Mouse (Mus musculus) hindbrain, embryonic 15.5 days (tissue): ENCODE results near the gene Tbkbp1. TPM values are rescaled to one million over a fixed set of nuclear protein-coding genes. Genes with fewer than 3 reads are reported as not detected.
A peak's percentile ranks its signal among the peaks of the same experiment; 100 is the strongest.

Experiments
- ATAC-seq: fragments of 200-750 bp; cut with Nextera tagmentation; 2 replicates; pipeline ENCODE4 v1.8.0; 2017; ENCODE audit warnings: low read depth, moderate number of reproducible peaks, moderate TSS enrichment; ENCODE audit not compliant: low FRiP score
- H3K27ac ChIP-seq: fragments of 300-500 bp; sonication (generic); replicated peaks from 2 replicates; pipeline ENCODE4 v1.5.1; 2015; ENCODE audit warnings: mild to moderate bottlenecking, inconsistent platforms
- H3K27me3 ChIP-seq: fragments of 300-500 bp; sonication (generic); 2 replicates; pipeline ENCODE4 v1.6.1; 2015; ENCODE audit warnings: control low read depth, inconsistent platforms
- H3K36me3 ChIP-seq: fragments of 300-500 bp; sonication (generic); 2 replicates; pipeline ENCODE4 v1.6.1; 2015; ENCODE audit warnings: control low read depth, inconsistent platforms
- H3K4me1 ChIP-seq: fragments of 300-500 bp; sonication (generic); replicated peaks from 2 replicates; pipeline ENCODE4 v1.6.1; 2015; ENCODE audit warnings: control low read depth, inconsistent platforms
- H3K4me2 ChIP-seq: fragments of 300-500 bp; sonication (generic); 2 replicates; pipeline ENCODE4 v1.6.1; 2015; ENCODE audit warnings: moderate library complexity, mild to moderate bottlenecking, inconsistent platforms
- H3K4me3 ChIP-seq: fragments of 300-500 bp; sonication (generic); 2 replicates; pipeline ENCODE4 v1.5.1; 2015; ENCODE audit warnings: mild to moderate bottlenecking, inconsistent platforms
- H3K9ac ChIP-seq: fragments of 300-500 bp; sonication (generic); 2 replicates; pipeline ENCODE4 v1.6.1; 2015; ENCODE audit warnings: inconsistent platforms
- H3K9me3 ChIP-seq: fragments of 300-500 bp; sonication (generic); 2 replicates; pipeline ENCODE4 v1.6.1; 2016; ENCODE audit warnings: control low read depth, inconsistent platforms
- WGBS: fragments of 180-500 bp; shearing (Covaris S2); methylation state at CpG from one replicate; pipeline ENCODE4 v1.1.7; 2015; 5-methylcytosine and 5-hydroxymethylcytosine counted together
- polyA plus RNA-seq: library from polyadenylated mRNA; unstranded; fragments of >200 nt; fragmentation: Nextera tagmentation; extraction: Ambion mirVana; gene quantifications from 2 replicates; pipeline ENCODE4 v1.2.1, GENCODE M21; 2015

The Tbkbp1 gene
- polyA plus RNA-seq, 1 experiment from 2014 or later = 11.1 TPM

DNA sequence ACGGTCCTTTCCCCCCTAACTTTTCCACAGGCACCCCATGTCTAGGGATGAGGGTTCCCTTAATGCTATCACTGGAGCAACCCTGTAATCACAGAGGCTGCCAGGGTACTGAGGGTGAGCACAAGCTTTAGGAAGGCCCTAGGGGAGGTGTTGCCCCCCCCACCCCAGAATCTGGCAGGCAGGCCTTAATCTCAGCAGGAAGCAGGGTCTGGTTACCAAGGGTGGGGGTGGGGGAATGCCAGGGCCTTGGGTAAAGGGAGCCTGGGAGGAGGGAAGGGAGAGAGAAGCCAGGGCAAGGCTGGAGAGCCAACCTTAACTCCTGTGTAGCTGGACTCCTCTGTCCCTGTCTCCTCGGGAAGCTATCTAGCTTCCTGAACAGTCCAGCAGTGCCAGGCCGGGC lies 30.7 kb downstream of the Tbkbp1 start:
- Histone ChIP-seq H3K4me2 (no peak overlapping the region), H3K9me3 (no peaks in the 10 kb centered on the region), H3K9ac (no peak overlapping the region), H3K27ac (no peak overlapping the region), H3K27me3 (peaks cover 25% of the 10 kb centered on the region), H3K36me3 (no peaks in the 10 kb centered on the region), H3K4me1 (0 out of 2 replicates have a peak, but pooled peaks cover 3% of the 10 kb centered on the region), H3K4me3 (no peak overlapping the region)
- WGBS = 62% methylated on average over 3 of the region's 3 CpGs
- ATAC-seq = no peak

DNA sequence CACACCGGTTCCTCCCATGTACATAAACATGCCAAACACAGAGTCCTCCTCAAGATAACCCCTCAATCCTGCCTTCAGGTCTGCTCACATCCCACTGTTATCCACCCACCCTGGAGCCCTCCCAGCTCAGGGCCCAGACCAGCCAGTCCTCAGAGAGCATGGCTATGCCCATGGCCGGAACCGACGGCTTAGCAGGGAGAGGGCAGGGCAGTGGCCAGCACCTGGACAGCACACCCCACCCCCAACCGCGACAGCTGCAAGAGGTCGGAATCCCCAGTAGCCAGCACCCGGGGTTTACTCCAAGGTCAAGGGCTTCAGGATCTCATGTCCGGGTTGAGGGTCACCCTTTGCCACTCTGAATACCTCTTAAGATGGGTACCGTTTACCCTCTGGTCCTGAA lies 31.1 kb downstream of the Tbkbp1 start:
- Histone ChIP-seq H3K4me1 (peaks cover 6% of the 10 kb centered on the region), H3K4me3 (no peak overlapping the region), H3K27ac (no peak overlapping the region), H3K27me3 (peaks cover 29% of the 10 kb centered on the region), H3K36me3 (no peaks in the 10 kb centered on the region), H3K9me3 (no peaks in the 10 kb centered on the region), H3K9ac (no peak overlapping the region), H3K4me2 (no peak overlapping the region)
- ATAC-seq = no peak
- 57% methylated on average over 10 of the region's 10 CpGs for WGBS

DNA sequence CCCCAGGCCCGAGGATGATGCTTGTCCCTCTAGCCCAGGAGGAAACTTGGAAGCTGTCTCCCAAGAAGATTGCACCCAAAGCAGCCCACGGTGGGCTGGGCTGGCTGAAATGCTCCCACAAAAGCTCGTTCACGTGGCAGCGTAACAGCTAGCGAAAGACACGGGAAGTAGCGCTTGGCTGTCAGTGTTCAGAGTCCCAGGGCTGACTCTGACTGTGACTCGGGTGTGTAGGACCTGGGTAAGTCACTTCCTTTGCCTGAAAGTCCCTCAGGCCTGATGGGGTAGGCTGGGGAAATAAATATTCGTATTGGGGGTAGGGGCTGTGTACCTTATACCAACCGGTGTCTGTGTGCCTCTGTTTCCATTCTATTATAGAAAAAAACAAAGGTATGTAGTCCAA lies 35.5 kb downstream of the Tbkbp1 start:
- Histone ChIP-seq H3K36me3 (no peaks in the 10 kb centered on the region), H3K27ac (no peak overlapping the region), H3K4me1 (peaks cover 16% of the 10 kb centered on the region), H3K9ac (no peak overlapping the region), H3K4me3 (no peak overlapping the region), H3K9me3 (no peaks in the 10 kb centered on the region), H3K4me2 (peak overlapping the region; percentile 79), H3K27me3 (peaks cover 62% of the 10 kb centered on the region)
- 8% methylated on average over 11 of the region's 11 CpGs for WGBS
- no peak for ATAC-seq

DNA sequence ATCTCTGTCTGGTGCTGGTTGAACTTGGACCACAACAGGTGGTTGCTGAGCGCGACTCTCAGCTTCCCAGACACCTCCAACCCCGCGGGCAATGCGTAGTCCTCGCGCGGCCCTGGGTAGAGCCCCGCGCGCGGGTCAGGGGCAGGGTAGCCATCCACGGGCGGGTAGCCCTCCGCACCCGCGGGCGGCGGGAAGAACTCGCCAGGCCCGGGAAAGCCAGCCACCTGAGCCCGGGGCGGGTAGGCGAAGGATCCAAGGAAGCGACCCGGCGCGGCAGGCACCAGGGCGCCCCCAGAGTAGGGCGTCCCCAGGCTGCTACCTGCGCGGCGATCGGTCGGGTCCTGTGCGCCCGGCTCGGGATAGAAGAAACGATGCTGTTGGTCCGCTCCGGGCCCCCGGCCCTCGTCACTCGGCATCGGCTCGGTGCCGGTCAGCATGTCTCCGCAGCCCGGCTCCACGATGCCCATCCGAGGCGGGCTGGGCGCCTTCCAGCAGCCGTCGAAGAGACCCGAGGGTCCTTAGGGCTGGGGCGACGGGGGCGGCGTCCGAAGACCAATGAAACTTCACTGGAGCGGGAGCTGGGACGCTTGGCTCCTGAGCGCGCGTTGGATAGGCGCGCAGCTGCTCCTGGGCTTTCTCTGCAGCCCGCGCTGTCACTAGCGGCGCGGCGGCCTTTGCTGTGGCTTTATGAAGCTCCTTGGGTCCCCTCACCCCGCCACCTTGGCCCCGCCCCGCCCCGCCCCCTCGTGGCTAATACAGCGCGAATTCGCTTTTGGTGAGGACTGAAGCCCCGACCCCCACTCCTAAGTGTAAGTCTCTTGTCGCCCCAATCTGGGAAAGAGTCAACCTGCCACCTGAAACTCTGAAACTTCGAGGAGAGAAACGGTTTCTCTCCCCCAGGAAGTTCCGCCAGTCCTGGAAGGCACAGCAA lies 36.4 kb downstream of the Tbkbp1 start, which contains the start of gene Tbx21:
TSS of gene Tbx21 (minus strand) at position 661 of the 931 bp plus-strand sequence.
- H3K4me2 ChIP-seq = peak within 1 kb of the TSS; percentile 79
- no peaks in the 10 kb centered on the region for H3K36me3 ChIP-seq
- peaks cover 62% of the 10 kb centered on the region for H3K27me3 ChIP-seq
- H3K27ac ChIP-seq = no peak within 1 kb of the TSS
- H3K4me1 ChIP-seq = peaks cover 16% of the 10 kb centered on the region
- no peak within 1 kb of the TSS for H3K9ac ChIP-seq
- ATAC-seq = no peak
- H3K9me3 ChIP-seq = no peaks in the 10 kb centered on the region
- H3K4me3 ChIP-seq = peak within 1 kb of the TSS; percentile 37
- WGBS = under 1% methylated on average over 82 of the region's 87 CpGs

DNA sequence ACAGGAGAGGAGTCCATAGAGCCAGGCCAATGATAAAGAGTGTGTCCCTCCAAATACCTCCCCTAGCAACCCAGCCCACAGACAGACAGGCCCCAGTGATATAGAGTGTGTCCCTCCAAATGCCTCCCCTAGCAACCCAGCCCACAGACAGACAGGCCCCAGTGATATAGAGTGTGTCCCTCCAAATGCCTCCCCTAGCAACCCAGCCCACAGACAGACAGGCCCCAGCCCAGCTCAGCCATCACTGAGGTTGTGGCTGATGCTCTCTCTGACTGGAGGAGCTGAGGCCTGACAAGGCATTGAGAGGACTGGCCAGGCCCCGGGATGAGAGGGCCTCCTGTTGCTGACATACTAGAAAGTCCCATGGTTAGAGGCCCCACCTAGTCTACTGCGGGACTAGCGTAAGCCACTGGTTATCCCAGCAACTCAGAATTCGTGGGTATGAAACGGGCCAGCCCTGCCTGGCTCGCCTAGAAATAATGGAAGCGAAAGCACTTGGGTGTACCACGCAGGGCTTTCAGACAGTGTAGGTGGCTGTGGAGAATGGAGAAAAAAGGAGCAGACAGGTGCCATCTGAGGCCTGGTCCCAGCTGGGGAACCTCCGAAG lies 38.7 kb downstream of the Tbkbp1 start:
- Histone ChIP-seq H3K9me3 (no peaks in the 10 kb centered on the region), H3K4me3 (no peak overlapping the region), H3K36me3 (no peaks in the 10 kb centered on the region), H3K4me2 (no peak overlapping the region), H3K4me1 (peaks cover 16% of the 10 kb centered on the region), H3K27ac (no peak overlapping the region), H3K9ac (no peak overlapping the region), H3K27me3 (peaks cover 55% of the 10 kb centered on the region)
- 80% methylated on average over 9 of the region's 9 CpGs for WGBS
- ATAC-seq = no peak

DNA sequence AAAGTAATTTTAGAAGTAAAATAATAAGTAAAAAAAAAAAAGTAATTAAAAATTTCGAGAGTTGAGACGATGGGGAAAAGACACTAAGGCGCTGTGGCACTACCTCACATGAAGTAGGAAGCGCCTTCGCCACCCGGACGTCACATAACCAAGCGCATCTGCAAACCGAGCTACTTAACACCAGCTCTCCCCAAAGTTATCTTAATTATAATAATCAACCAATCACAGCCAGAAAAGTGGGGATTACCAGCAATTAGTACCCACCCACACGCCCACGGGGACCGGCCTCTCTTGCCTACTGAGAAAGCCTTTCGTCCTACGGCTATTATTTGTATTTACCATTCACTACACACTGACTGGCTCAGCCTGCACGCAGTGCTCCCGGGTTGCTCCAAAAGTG lies 42.3 kb downstream of the Tbkbp1 start:
- WGBS = 84% methylated on average over 16 of the region's 16 CpGs
- H3K27ac ChIP-seq = no peak overlapping the region
- H3K27me3 ChIP-seq = peaks cover 20% of the 10 kb centered on the region
- no peak overlapping the region for H3K9ac ChIP-seq
- peaks cover under 1% of the 10 kb centered on the region; the same call in 1 of the 2 replicates for H3K4me1 ChIP-seq
- H3K36me3 ChIP-seq = no peaks in the 10 kb centered on the region
- no peak for ATAC-seq
- H3K4me3 ChIP-seq = no peak overlapping the region
- H3K4me2 ChIP-seq = no peak overlapping the region
- no peaks in the 10 kb centered on the region for H3K9me3 ChIP-seq

- Histone ChIP-seq H3K9ac (no peak overlapping the region), H3K4me1 (no peaks in the 10 kb centered on the region), H3K4me3 (no peak overlapping the region), H3K27me3 (peaks cover 10% of the 10 kb centered on the region), H3K9me3 (no peaks in the 10 kb centered on the region), H3K27ac (no peak overlapping the region), H3K36me3 (no peaks in the 10 kb centered on the region), H3K4me2 (no peak overlapping the region)
- 93% methylated on average over 9 of the region's 9 CpGs for WGBS
- no peak for ATAC-seq
Measured at GRCm38 (mm10) chr11:97104091-97104483, 47.2 kb downstream of the Tbkbp1 start.

- Histone ChIP-seq H3K9ac (no peak overlapping the region), H3K27me3 (peaks cover 13% of the 10 kb centered on the region), H3K4me3 (no peak overlapping the region), H3K9me3 (no peaks in the 10 kb centered on the region), H3K36me3 (no peaks in the 10 kb centered on the region), H3K4me1 (no peaks in the 10 kb centered on the region), H3K27ac (no peak overlapping the region), H3K4me2 (no peak overlapping the region)
- no peak for ATAC-seq
- 95% methylated on average over 10 of the region's 10 CpGs for WGBS
Measured at GRCm38 (mm10) chr11:97103163-97104090, 47.9 kb downstream of the Tbkbp1 start.

DNA sequence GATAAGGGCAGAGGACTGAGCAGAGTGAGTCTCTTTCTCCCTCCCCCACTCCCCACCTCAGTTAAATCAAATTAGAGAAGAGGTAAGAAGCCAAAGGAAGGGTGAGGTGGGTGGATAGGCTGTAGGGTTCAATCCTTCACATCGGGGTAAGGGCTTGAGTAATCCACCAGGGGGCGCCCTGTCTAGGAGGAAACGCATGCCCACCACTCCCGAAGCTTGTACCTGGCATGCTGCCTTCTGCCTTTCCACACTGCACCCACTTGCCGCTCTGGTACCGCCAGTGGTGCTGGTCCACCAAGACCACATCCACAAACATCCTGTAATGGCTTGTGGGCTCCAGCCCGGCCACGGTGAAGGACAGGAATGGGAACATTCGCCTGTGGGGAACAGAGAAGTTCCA lies 49.6 kb downstream of the Tbkbp1 start:
- 26% methylated on average over 9 of the region's 9 CpGs for WGBS
- H3K4me2 ChIP-seq = no peak overlapping the region
- no peak overlapping the region for H3K9ac ChIP-seq
- H3K4me1 ChIP-seq = no peaks in the 10 kb centered on the region
- H3K9me3 ChIP-seq = no peaks in the 10 kb centered on the region
- H3K36me3 ChIP-seq = no peaks in the 10 kb centered on the region
- no peak overlapping the region for H3K27ac ChIP-seq
- peaks cover 18% of the 10 kb centered on the region for H3K27me3 ChIP-seq
- no peak for ATAC-seq
- no peak overlapping the region for H3K4me3 ChIP-seq

DNA sequence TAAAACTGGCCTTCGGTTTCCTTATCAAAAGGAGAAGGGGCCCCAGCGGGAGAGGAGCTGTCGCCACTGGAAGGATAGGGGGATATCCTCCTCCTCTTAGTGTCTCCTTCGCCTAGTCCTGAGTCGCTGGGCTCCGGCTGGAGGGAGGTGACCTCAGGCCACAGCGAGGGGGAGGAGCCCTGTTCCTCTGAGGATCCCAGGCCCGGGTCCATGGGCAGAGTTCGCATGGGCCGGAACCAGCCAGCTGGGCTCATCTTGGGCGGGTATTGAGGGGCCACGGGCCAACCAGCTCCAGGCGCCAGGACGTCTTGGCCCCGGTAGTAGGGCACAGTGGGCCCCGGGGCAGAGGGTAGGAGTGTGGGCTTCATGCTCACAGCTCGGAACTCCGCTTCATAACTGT lies 52.5 kb downstream of the Tbkbp1 start:
- no peak overlapping the region for H3K4me3 ChIP-seq
- H3K4me1 ChIP-seq = no peaks in the 10 kb centered on the region
- H3K9ac ChIP-seq = no peak overlapping the region
- H3K9me3 ChIP-seq = no peaks in the 10 kb centered on the region
- 24% methylated on average over 18 of the region's 18 CpGs for WGBS
- H3K27ac ChIP-seq = no peak overlapping the region
- no peak overlapping the region for H3K4me2 ChIP-seq
- no peak for ATAC-seq
- no peaks in the 10 kb centered on the region for H3K36me3 ChIP-seq
- peaks cover 18% of the 10 kb centered on the region for H3K27me3 ChIP-seq

DNA sequence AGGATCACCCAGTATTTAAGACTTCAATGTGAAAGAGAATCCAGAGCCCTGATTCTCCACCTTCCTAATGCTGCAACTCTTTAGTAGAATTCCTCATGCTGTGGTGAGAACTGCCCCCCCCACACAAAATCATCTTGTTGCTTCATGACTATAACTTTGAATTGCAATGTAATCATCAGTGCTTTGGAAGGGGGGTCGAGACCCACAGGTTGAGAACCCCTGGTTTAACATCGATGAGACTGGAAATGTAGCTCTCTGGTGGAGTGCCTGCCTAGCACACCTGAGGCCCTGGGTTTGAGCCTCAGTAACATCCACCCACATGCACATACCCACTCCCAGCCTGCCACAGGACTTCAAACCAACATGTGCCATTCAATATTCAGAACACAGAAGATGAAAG lies 56.7 kb downstream of the Tbkbp1 start:
- H3K9me3 ChIP-seq = no peaks in the 10 kb centered on the region
- peaks cover 12% of the 10 kb centered on the region for H3K27me3 ChIP-seq
- no peak overlapping the region for H3K9ac ChIP-seq
- 69% methylated on average over 2 of the region's 2 CpGs for WGBS
- ATAC-seq = no peak
- no peaks in the 10 kb centered on the region for H3K4me1 ChIP-seq
- H3K4me3 ChIP-seq = no peak overlapping the region
- H3K27ac ChIP-seq = no peak overlapping the region
- no peaks in the 10 kb centered on the region for H3K36me3 ChIP-seq
- H3K4me2 ChIP-seq = no peak overlapping the region
